Mouse (Mus musculus) activated CD4-positive, CD25-positive, alpha-beta regulatory T cell, adult 4 months (primary cell): ENCODE measurements around the gene Gramd4. TPM values are rescaled to one million over a fixed set of nuclear protein-coding genes. Genes with fewer than 3 reads are reported as not detected.
"Not testable (repeated sequence)": the region's sequence is repeated elsewhere in the genome, so short reads cannot be mapped to it uniquely, and the experiment has no call there.

Experiments used
- ATAC-seq: one replicate; pipeline ENCODE4 v1.8.0; 2017
- polyA plus RNA-seq, 2 experiments: library from polyadenylated mRNA; unstranded; fragments of 100-300 nt; shearing (Covaris generic); gene quantifications; one replicate each; pipeline ENCODE4 v1.2.1; 2017

Gene Gramd4
- polyA plus RNA-seq, 2 experiments from 2014 or later: 20.5 to 22.7 TPM

GRCm38 (mm10) chr15:86165811-86166590, 108.5 kb downstream of the Gramd4 start:
- no peak for ATAC-seq

- ATAC-seq: no peak
These were observed 109.6 kb downstream of the Gramd4 start for GRCm38 (mm10) chr15:86167032-86167655.

GRCm38 (mm10) chr15:86167787-86168504, 110.5 kb downstream of the Gramd4 start:
- ATAC-seq: no peak

GRCm38 (mm10) chr15:86168505-86168867, 111.0 kb downstream of the Gramd4 start:
- ATAC-seq: no peak

- no peak for ATAC-seq
These were observed 111.7 kb downstream of the Gramd4 start for GRCm38 (mm10) chr15:86168941-86169816.

- no peak for ATAC-seq
These were observed 112.3 kb downstream of the Gramd4 start for GRCm38 (mm10) chr15:86169817-86170110.

GRCm38 (mm10) chr15:86171316-86171715, 113.8 kb downstream of the Gramd4 start:
- no peak for ATAC-seq

- ATAC-seq: no peak
These were observed 114.6 kb downstream of the Gramd4 start for GRCm38 (mm10) chr15:86172124-86172523.

- ATAC-seq: no peak
These were observed 115.0 kb downstream of the Gramd4 start for GRCm38 (mm10) chr15:86172526-86172925.

- ATAC-seq: peak; percentile 74
These were observed 115.9 kb downstream of the Gramd4 start for GRCm38 (mm10) chr15:86173136-86173985.

GRCm38 (mm10) chr15:86175253-86176050, 118.0 kb downstream of the Gramd4 start:
- ATAC-seq: no peak

GRCm38 (mm10) chr15:86176166-86176565, 118.7 kb downstream of the Gramd4 start:
- ATAC-seq: no peak

GRCm38 (mm10) chr15:86176771-86177702, 119.5 kb downstream of the Gramd4 start:
- no peak for ATAC-seq

GRCm38 (mm10) chr15:86177703-86178251, 120.3 kb downstream of the Gramd4 start:
- not testable (repeated sequence) for ATAC-seq

GRCm38 (mm10) chr15:86178594-86178993, 121.1 kb downstream of the Gramd4 start:
- no peak for ATAC-seq

GRCm38 (mm10) chr15:86180427-86180826, 122.9 kb downstream of the Gramd4 start:
- ATAC-seq: no peak

GRCm38 (mm10) chr15:86181321-86181720, 123.8 kb downstream of the Gramd4 start:
- not testable (repeated sequence) for ATAC-seq

GRCm38 (mm10) chr15:86181941-86182439, 124.5 kb downstream of the Gramd4 start:
- peak; percentile 29 for ATAC-seq

GRCm38 (mm10) chr15:86182646-86183045, 125.2 kb downstream of the Gramd4 start:
- peak; percentile 21 for ATAC-seq
